Mouse (Mus musculus) embryonic facial prominence, embryonic 14.5 days (tissue): ENCODE data around the gene Ube2s. TPM values are rescaled to one million over a fixed set of nuclear protein-coding genes. Genes with fewer than 3 reads are reported as not detected.
A peak's percentile ranks its signal among the peaks of the same experiment; 100 is the strongest.

ENCODE experiments used
- ATAC-seq: fragments of 200-750 bp; cut with Nextera tagmentation; 2 replicates; pipeline ENCODE4 v1.8.0; 2017; ENCODE audit warnings: low read depth, moderate number of reproducible peaks, moderate TSS enrichment
- DNase-seq: peaks from one replicate; pipeline ENCODE4 v3.0.0-alpha.2; 2015; ENCODE audit warnings: low spot score
- H3K27ac ChIP-seq: fragments of 300-500 bp; sonication (generic); replicated peaks from 2 replicates; pipeline ENCODE4 v1.5.1; 2014; ENCODE audit warnings: low read depth, mild to moderate bottlenecking, low read length, moderate library complexity
- H3K27me3 ChIP-seq: fragments of 300-500 bp; sonication (generic); replicated peaks from 2 replicates; pipeline ENCODE4 v1.6.1; 2014; ENCODE audit warnings: low read length; ENCODE audit not compliant: control insufficient read depth, insufficient read depth
- H3K36me3 ChIP-seq: fragments of 300-500 bp; sonication (generic); 2 replicates; pipeline ENCODE4 v1.6.1; 2014; ENCODE audit warnings: low read length, mixed read lengths; ENCODE audit not compliant: control insufficient read depth, insufficient read depth
- H3K4me1 ChIP-seq: fragments of 300-500 bp; sonication (generic); 2 replicates; pipeline ENCODE4 v1.6.1; 2014; ENCODE audit warnings: antibody characterized with exemption, low read length; ENCODE audit not compliant: control insufficient read depth, insufficient read depth
- H3K4me2 ChIP-seq: fragments of 300-500 bp; sonication (generic); 2 replicates; pipeline ENCODE4 v1.6.1; 2014; ENCODE audit warnings: low read depth, mild to moderate bottlenecking, low read length, moderate library complexity, mixed read lengths
- H3K4me3 ChIP-seq: fragments of 300-500 bp; sonication (generic); 2 replicates; pipeline ENCODE4 v1.5.1; 2014; ENCODE audit warnings: low read depth, mild to moderate bottlenecking, low read length
- H3K9ac ChIP-seq: fragments of 300-500 bp; sonication (generic); 2 replicates; pipeline ENCODE4 v1.6.1; 2014; ENCODE audit warnings: low read depth, mild to moderate bottlenecking, low read length, moderate library complexity, mixed read lengths
- H3K9me3 ChIP-seq: fragments of 300-500 bp; sonication (generic); 2 replicates; pipeline ENCODE4 v1.6.1; 2016; ENCODE audit warnings: low read length; ENCODE audit not compliant: control insufficient read depth
- WGBS: fragments of 180-500 bp; shearing (Covaris S2); extraction: QIAGEN DNeasy Blood & Tissue Kit; methylation state at CpG from one replicate; pipeline ENCODE4 v1.1.7; 2014; 5-methylcytosine and 5-hydroxymethylcytosine counted together
- polyA plus RNA-seq: library from polyadenylated mRNA; unstranded; fragments of >200 nt; fragmentation: Nextera tagmentation; extraction: Ambion mirVana; gene quantifications from 2 replicates; pipeline ENCODE4 v1.2.1, GENCODE M21; 2014

Ube2s gene
- polyA plus RNA-seq, 1 experiment from 2014 or later: 347 TPM

GRCm38 (mm10) chr7:4777851-4778637 lies 34.3 kb downstream of the Ube2s start:
- ATAC-seq (no peak), DNase-seq (no peak)
- Histone ChIP-seq H3K4me2 (no peak overlapping the region; the same call in 1 of the 2 replicates), H3K27me3 (peaks cover 48% of the 10 kb centered on the region), H3K4me3 (no peak overlapping the region), H3K36me3 (no peaks in the 10 kb centered on the region), H3K9ac (no peak overlapping the region), H3K9me3 (no peaks in the 10 kb centered on the region), H3K27ac (no peak overlapping the region), H3K4me1 (0 out of 2 replicates have a peak, but pooled peaks cover 3% of the 10 kb centered on the region)
- 5% methylated on average over 17 of the region's 20 CpGs for WGBS

GRCm38 (mm10) chr7:4776861-4777830 lies 35.2 kb downstream of the Ube2s start:
- Histone ChIP-seq H3K9me3 (no peaks in the 10 kb centered on the region), H3K9ac (peak overlapping the region; percentile 48), H3K4me1 (0 out of 2 replicates have a peak, but pooled peaks cover 3% of the 10 kb centered on the region), H3K4me3 (peak overlapping the region; percentile 36), H3K4me2 (peak overlapping the region; percentile 60), H3K27me3 (peaks cover 48% of the 10 kb centered on the region), H3K36me3 (no peaks in the 10 kb centered on the region), H3K27ac (no peak overlapping the region)
- ATAC-seq (peak; percentile 79), DNase-seq (peak; percentile 78)
- WGBS: 0% methylated on average over 13 of the region's 56 CpGs

- 52% methylated on average over 10 of the region's 10 CpGs for WGBS
- Histone ChIP-seq H3K9me3 (no peaks in the 10 kb centered on the region), H3K27me3 (peaks cover 44% of the 10 kb centered on the region), H3K4me1 (0 out of 2 replicates have a peak, but pooled peaks cover 3% of the 10 kb centered on the region), H3K4me2 (no peak overlapping the region), H3K4me3 (no peak overlapping the region), H3K36me3 (no peaks in the 10 kb centered on the region), H3K27ac (no peak overlapping the region), H3K9ac (no peak overlapping the region)
- DNase-seq (no peak), ATAC-seq (no peak)
Observed at GRCm38 (mm10) chr7:4776131-4776530, 36.3 kb downstream of the Ube2s start.

- 69% methylated on average over 4 of the region's 5 CpGs for WGBS
- no peak for DNase-seq
Observed at GRCm38 (mm10) chr7:4771202-4771601, 41.2 kb downstream of the Ube2s start, which contains the start of gene Fam71e2. TSS of gene Fam71e2 (minus strand) at chr7:4771302.

GRCm38 (mm10) chr7:4764946-4765710 lies 47.3 kb downstream of the Ube2s start:
- WGBS: 11% methylated on average over 4 of the region's 4 CpGs
- Histone ChIP-seq H3K4me2 (no peak overlapping the region), H3K36me3 (no peaks in the 10 kb centered on the region), H3K27ac (no peak overlapping the region), H3K4me1 (peaks cover 5% of the 10 kb centered on the region; the same call in 1 of the 2 replicates), H3K9ac (no peak overlapping the region), H3K27me3 (no peaks in the 10 kb centered on the region), H3K4me3 (no peak overlapping the region), H3K9me3 (no peaks in the 10 kb centered on the region)
- DNase-seq: no peak
- no peak for ATAC-seq

More at GRCm38 (mm10) chr7:4771202-4771601, 41.2 kb downstream of the Ube2s start, which contains the start of gene Fam71e2:
- Histone ChIP-seq H3K9me3 (no peaks in the 10 kb centered on the region), H3K27ac (no peak within 1 kb of the TSS), H3K4me3 (no peak within 1 kb of the TSS), H3K4me2 (no peak within 1 kb of the TSS), H3K9ac (no peak within 1 kb of the TSS), H3K36me3 (no peaks in the 10 kb centered on the region), H3K27me3 (peaks cover 11% of the 10 kb centered on the region), H3K4me1 (no peaks in the 10 kb centered on the region)
- ATAC-seq: no peak

GRCm38 (mm10) chr7:4759670-4760069 lies 52.7 kb downstream of the Ube2s start:
- Histone ChIP-seq H3K9ac (no peak overlapping the region), H3K4me2 (no peak overlapping the region), H3K27ac (no peak overlapping the region), H3K27me3 (no peaks in the 10 kb centered on the region), H3K4me3 (no peak overlapping the region), H3K9me3 (no peaks in the 10 kb centered on the region), H3K4me1 (no peaks in the 10 kb centered on the region), H3K36me3 (no peaks in the 10 kb centered on the region)
- DNase-seq (no peak), ATAC-seq (no peak)
- WGBS: 44% methylated on average over 1 of the region's 1 CpGs

GRCm38 (mm10) chr7:4752821-4753570 lies 59.4 kb downstream of the Ube2s start, which contains the start of gene Cox6b2:
TSS of gene Cox6b2 (minus strand) at chr7:4753094.
- Histone ChIP-seq H3K27ac (peak within 1 kb of the TSS; percentile 53), H3K4me2 (peak within 1 kb of the TSS; percentile 63), H3K27me3 (no peaks in the 10 kb centered on the region), H3K36me3 (no peaks in the 10 kb centered on the region), H3K9me3 (no peaks in the 10 kb centered on the region), H3K4me3 (peak within 1 kb of the TSS; percentile 41), H3K4me1 (peaks cover 14% of the 10 kb centered on the region), H3K9ac (peak within 1 kb of the TSS; percentile 26)
- WGBS: 4% methylated on average over 24 of the region's 24 CpGs
- peak; percentile 94 for ATAC-seq
- DNase-seq: peak; percentile 97
